Mouse (Mus musculus) heart, adult 18-20 months (tissue): ENCODE results near the gene Prkg1. TPM values are rescaled to one million over a fixed set of nuclear protein-coding genes. Genes with fewer than 3 reads are reported as not detected.

Source experiments
- DNase-seq, 2 experiments: peaks; one replicate each; pipeline ENCODE4 v3.0.0; 2021 to 2022; ENCODE audit warnings: mixed read lengths in 1 of 2
- total RNA-seq, 2 experiments: library from RNA; stranded (reverse); gene quantifications; 2 replicates each; pipeline ENCODE4 v1.2.3; 2021

The Prkg1 gene
- total RNA-seq, 2 experiments from 2014 or later: 11.2 to 11.5 TPM

GRCm38 (mm10) chr19:31040948-31041847 lies 723.6 kb downstream of the Prkg1 start:
- no peak for DNase-seq

GRCm38 (mm10) chr19:31038951-31039350 lies 725.9 kb downstream of the Prkg1 start:
- DNase-seq: no peak

DNA sequence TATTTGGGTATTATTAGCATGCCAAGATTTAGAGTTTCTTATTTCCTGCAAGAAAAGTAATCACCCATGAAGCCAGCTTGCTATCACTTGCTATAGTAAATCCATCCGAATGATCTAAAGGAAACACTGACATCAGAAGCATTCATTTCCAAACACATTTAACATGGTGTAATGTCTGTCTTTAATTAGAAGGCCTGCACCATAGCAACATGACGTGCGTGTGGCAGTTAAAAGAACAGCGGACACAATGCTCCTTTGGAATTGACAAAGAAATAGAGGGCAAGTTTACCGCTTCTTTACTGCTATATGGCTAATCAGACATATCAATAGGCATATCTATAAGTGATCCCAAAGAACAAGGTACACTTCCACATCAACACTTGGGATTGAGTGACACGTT lies 733.2 kb downstream of the Prkg1 start:
- no peak for DNase-seq

- no peak for DNase-seq
Measured at GRCm38 (mm10) chr19:31026797-31027196, 738.0 kb downstream of the Prkg1 start.

DNA sequence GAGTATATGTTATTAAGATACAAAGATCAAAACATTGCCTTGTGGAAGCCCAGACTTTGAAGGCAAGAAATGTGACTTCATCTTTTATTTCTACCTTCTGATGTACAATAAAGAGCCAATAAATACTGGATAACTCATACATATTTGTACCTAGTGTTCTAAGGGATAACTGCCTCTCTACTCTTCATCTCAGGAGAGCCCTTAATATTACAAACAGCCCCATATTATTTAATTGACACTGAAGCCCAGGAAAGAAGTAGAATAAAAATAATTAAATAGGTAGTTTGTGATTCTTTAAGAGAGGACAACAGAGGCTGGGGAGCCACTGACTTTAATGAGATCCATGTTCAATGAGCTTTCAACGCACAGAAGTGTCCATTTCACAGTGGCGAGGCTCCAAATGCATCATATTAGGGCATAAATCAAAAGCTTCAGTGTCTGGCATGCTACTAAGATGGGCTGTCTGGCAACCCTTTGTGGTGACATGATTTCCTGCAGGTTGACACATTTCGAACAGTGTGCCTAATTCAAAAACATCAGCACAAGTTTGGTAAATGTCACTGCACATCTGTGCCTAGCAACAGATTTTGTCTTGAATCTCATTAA lies 753.2 kb downstream of the Prkg1 start:
- DNase-seq: no peak

GRCm38 (mm10) chr19:30998572-30998971 lies 766.3 kb downstream of the Prkg1 start:
- no peak for DNase-seq

DNA sequence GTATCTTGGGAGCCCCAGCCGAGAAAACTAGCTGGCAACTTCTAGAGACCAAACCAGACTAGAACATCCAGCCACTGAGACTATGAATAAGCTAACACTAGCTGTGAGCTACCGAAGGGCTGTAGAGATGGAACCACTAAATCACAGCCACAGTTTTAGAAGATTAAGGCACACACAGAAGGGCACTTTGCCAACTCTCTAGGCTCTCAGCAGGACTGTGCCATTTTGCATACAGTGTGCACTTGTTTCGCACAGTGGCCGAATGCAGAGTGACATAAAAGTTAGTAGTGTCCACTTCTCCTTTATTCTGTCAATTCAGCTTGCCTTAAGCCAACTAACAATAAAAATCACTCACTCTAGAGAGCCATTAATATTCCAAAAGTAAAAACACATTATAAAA lies 774.4 kb downstream of the Prkg1 start:
- DNase-seq: no peak

GRCm38 (mm10) chr19:30982436-30982835 lies 782.4 kb downstream of the Prkg1 start:
- no peak for DNase-seq

GRCm38 (mm10) chr19:30978096-30978495 lies 786.7 kb downstream of the Prkg1 start:
- no peak for DNase-seq

DNA sequence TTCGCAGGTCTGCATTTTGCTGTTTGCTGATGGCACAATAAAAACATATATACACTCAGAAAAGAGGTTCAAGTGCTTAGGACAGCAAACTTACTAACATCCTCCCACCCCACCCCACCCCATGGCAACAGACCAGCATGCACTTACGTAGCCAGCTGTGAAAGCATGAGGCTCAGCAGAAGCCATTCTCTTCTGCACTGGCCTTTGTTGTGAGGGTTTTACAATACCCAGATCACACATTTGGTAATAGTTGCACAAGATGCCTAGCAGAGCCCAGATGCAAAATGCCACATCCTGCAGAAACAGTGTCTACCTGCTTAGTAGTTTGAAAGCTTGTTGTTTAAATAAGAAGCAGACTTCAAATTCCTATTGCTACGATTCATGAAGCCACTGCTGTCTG lies 814.2 kb downstream of the Prkg1 start:
- no peak for DNase-seq

DNA sequence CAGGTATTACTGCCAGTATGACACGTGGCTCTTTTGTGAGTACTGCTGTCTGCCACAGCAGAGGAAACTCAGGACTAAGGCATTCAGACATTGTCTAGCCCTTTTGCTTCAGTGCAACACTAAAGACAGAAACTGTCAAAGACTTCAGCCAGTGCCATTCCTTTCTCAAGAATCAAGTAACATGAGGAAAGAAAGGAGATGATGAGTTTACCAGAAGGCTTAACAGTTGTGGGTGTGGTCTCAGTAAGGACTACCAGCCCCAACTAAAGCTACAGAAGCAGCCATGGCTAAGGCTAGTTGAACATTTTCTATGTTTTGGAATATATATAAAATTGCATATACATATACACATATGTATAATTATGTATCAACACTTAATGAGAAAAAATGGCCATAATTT lies 816.6 kb downstream of the Prkg1 start:
- no peak for DNase-seq

DNA sequence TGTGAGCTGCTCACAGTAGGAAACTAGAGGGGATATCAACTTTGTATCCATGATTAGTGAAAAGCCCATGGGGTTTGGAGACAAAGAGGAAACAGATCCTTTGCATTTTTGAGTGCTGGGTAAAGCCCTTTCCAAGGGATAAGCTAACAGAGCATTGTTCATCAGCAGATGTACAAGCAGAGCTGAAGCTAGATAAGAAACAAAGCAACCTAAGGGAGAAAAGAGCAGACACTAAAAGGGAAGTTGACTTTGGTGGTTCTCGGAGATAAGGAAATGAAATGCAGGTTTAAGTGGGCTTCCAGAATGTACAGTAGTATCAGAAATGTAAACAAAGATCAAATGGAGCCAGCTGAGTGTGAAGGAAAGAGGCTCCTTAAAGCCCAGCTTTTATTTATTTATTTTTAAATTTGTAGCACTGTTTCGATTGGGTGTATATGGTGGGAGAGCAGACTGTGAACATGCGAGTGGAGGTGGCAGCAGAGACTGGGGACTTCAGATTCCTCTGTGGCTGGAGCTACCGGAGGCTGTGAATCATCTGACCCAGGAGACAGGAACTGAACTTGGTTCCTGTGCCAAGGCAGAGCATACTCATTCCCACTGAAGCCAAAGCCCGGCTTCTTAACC lies 822.4 kb downstream of the Prkg1 start:
- peak in 1 of 2 experiments; percentile 10 for DNase-seq

DNA sequence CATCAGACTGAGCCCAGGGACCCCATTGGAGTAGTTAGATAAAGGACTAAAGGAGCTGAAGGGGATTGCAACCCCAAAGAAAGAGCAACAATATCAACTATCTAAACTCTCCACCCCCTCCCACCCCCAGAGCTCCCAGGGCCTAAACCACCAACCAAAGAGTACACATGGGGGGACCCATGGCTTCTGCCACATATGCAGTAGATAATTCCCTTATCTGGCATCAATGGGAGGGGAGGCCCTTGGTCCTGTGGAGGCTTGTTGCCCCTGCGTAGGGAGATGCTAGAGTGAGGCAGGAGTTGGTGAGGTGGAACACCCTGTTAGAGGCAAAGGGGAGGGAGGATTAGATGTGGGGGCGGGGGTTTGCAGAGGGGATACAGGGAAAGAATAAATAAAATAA lies 826.8 kb downstream of the Prkg1 start:
- DNase-seq: no peak

- DNase-seq: no peak
Measured at GRCm38 (mm10) chr19:30931469-30932192, 833.2 kb downstream of the Prkg1 start.

DNA sequence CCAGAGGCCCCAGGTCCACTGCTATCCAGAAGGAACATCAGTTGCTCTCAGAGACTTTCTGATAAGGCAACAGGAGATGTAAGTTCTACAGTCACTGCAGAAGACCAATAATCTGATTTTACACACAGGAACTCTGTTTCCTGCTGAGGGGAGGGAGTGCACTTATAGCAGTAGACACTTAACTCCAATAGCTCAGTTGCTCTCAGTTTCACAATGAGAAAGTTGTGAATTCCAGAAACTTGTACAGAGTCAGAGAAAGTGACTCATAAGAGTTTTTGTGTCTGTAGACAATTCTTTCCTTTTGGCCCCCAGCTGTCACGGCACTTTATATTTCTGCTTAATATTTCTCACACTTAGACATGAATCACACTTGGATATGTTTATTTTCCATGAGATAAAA lies 840.8 kb downstream of the Prkg1 start:
- no peak for DNase-seq

DNA sequence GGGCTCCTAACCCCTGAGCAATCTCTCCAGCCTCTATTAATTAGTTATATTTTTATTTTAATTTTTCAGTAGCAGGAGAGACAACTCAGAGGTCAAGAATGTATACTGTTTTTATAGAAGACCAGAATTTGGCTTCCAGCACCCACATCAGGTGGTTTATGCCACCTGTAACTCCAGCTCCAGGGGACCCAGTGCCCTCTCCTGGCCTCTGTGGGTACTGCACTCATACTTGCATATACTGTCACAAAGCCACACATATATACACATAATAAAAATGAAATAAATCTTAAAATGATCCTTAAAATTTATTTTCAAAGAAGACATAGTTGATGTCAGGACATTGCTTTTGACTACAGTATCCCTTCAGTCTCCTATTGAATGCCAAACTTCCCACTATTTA lies 862.5 kb downstream of the Prkg1 start:
- DNase-seq: no peak

- no peak for DNase-seq
Measured at GRCm38 (mm10) chr19:30901025-30901424, 863.8 kb downstream of the Prkg1 start.

DNA sequence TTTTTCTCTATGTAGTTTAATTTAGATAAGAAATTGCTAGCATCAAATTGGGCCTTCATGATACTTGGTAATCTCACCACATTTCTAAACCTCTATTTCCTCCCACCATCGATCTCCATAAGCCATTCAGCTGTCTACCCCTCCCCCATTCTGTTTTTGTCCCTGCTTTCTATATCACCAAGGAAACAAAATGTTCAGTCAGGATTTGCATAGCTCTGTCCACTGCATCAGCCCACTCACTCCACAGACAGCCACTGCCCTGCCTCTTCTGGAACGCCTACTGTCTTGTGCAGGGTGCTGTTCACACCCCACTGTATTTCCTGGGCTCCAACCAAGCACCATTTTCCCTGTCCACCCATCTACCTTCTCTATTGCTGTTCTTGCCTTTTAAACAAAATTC lies 874.5 kb downstream of the Prkg1 start:
- DNase-seq: no peak

DNA sequence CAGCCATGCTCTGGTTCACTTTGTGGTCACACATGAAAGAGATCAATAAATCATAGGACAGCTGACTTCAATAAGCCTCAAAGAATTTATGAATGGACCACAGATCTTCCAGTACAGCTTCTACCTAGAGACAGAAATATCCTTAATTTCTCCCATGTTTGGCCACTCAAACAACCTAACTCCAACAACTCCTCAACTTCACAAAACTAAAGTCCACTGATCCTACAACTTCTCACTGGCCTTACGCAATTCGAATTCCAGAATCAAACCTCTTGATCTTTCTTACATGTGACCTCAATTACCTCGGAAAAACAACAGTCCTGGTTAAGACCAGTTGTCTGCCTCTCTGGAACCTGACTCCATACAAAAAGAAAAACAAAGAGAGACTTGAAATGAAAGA lies 875.0 kb downstream of the Prkg1 start:
- DNase-seq: no peak

GRCm38 (mm10) chr19:30861441-30861840 lies 903.4 kb downstream of the Prkg1 start:
- no peak for DNase-seq

DNA sequence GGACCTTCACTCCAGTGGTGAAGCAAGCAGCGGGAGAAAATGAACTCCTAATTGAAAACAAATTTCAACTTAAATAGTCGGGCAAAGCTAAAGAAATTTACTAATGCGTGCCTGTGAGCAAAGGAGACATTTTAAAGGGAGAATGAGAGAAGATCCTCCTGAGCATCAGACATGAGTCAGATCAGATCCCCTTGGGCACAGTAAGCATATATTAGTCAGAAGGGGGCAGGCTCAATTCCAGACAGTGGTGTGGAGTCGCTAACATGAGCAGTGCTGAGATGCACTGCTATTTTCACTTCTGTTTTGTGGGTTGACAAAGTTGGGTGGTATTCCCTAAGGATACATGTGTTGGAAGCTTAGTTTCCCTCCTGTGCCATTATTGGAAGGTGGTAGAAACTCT lies 913.8 kb downstream of the Prkg1 start:
- DNase-seq: no peak

- no peak for DNase-seq
Measured at GRCm38 (mm10) chr19:30844916-30845315, 919.9 kb downstream of the Prkg1 start.

GRCm38 (mm10) chr19:30843637-30844036 lies 921.2 kb downstream of the Prkg1 start:
- DNase-seq: no peak
